Mouse (Mus musculus) gastrocnemius, postnatal 36 days (tissue): ENCODE measurements around the gene Dpp10. TPM values are rescaled to one million over a fixed set of nuclear protein-coding genes. Genes with fewer than 3 reads are reported as not detected.

Source experiments
- DNase-seq, 2 experiments: peaks; one replicate each; pipeline ENCODE4 v3.0.0; 2022
- intact Hi-C: fragments of 180-260 bp; cut with DNase I; formaldehyde crosslinking; loops from one replicate; pipeline ENCODE4 v1.15.1; 2025
- total RNA-seq, 2 experiments: library from RNA; stranded (reverse); gene quantifications; 2 replicates each; pipeline ENCODE4 v1.2.3; 2021

Gene Dpp10
- total RNA-seq, 2 experiments from 2014 or later, result 0.02 TPM; not detected in 1

GRCm38 (mm10) chr1:123337877-123338276 lies 707.5 kb downstream of the Dpp10 start:
- no peak for DNase-seq
- intact Hi-C loops, result no loop called here

- intact Hi-C loops, result no loop called here
Measured at GRCm38 (mm10) chr1:123316886-123317285, 728.5 kb downstream of the Dpp10 start.

More at GRCm38 (mm10) chr1:123316886-123317285, 728.5 kb downstream of the Dpp10 start:
- DNase-seq, result no peak
